Mouse (Mus musculus): ENCODE results near the gene Zfp609. TPM values are rescaled to one million over a fixed set of nuclear protein-coding genes. Genes with fewer than 3 reads are reported as not detected.

Gene Zfp609
- total RNA-seq, 2 experiments from 2014 or later = 50.7 to 53.7 TPM

- no peak for DNase-seq (ENCODE audit: low spot score in 2 of 2)
Measured at GRCm38 (mm10) chr9:65771011-65771664, 56.2 kb downstream of the Zfp609 start.

DNA sequence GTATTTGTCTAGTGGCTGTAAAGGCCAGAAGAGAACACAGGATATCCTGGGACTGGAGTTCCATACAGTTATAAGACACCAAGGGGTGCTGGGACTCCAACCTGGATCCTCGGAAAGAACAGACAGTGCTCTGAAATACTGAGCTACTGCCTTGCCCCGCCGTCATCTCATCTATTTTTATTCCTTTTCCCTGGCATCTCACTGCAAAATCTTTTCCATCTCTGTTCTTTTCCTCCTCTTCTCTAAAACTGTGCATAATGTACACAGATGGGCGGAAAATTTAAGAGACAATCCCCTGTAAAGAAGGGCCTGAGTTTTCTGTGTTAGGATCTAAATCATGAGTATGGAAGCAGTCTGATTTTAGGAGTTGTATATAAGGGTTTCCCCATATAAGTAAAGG is 64.6 kb downstream of the Zfp609 start:
- peak; percentile 15 to 22 for DNase-seq (ENCODE audit: low spot score in 2 of 2)

DNA sequence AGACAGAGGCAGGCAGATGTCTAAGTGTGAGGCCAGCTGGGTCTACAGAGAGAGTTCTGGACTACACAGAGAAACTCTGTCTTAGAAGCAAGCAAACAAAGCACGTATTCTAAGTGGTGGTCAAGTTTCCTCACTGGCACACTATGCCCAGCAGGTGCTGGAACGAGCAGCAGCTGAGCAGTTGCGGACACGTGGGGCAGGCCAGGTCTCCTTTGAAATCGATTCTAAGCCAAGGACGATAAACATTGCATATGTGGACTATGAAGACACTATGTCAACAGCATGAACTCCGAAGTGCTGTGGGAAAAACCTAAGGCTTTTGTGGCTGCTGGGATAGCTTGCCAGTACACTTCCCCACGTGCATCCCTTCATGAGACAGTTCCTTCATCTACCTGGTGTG is 67.4 kb downstream of the Zfp609 start:
- DNase-seq (ENCODE audit: low spot score in 2 of 2) = no peak

DNA sequence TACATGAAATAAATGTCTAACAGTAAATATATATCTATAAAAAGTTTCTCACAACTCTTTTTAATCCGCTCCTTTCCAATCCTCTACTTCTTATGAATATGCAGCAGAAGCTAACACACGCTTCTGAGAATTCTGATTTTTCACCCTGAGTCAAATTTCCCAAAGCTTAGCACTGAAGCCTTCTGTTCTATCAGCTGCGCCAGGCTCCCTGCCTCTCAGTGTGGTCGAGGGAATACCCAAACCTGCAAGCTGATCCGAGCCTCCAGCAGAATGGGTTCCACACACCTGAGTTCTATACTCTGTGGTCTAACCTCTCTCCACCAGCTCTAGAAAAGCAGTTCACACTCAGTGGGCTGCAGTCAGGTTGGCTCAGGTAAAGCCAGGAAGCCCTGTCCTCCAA is 68.1 kb downstream of the Zfp609 start:
- DNase-seq (ENCODE audit: low spot score in 2 of 2) = no peak

- no peak for DNase-seq (ENCODE audit: low spot score in 2 of 2)
Measured at GRCm38 (mm10) chr9:65757826-65758225, 69.5 kb downstream of the Zfp609 start.

- no peak for DNase-seq (ENCODE audit: low spot score in 2 of 2)
Measured at GRCm38 (mm10) chr9:65755673-65756375, 71.5 kb downstream of the Zfp609 start.

DNA sequence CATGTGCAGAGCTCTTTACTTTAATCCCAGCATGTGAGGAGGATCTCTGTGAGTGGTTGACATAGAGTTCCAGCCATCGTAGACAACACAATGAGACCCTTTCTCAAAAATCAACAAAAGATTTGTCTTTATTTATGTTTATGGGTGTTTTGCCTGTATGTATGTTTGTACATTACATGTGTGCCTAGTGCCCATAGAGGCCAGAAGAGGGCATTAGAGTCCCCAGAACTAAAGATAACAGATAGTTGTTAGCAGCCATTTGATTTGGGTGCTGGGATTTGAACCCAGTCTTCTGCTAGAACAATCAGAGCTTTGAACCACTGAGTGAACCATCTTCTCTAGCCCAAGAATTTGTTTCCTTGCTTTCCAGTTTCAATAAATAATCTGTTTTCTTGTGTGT is 72.2 kb downstream of the Zfp609 start:
- no peak for DNase-seq (ENCODE audit: low spot score in 2 of 2)

- DNase-seq (ENCODE audit: low spot score in 2 of 2) = no peak
Measured at GRCm38 (mm10) chr9:65752632-65753031, 74.7 kb downstream of the Zfp609 start.

DNA sequence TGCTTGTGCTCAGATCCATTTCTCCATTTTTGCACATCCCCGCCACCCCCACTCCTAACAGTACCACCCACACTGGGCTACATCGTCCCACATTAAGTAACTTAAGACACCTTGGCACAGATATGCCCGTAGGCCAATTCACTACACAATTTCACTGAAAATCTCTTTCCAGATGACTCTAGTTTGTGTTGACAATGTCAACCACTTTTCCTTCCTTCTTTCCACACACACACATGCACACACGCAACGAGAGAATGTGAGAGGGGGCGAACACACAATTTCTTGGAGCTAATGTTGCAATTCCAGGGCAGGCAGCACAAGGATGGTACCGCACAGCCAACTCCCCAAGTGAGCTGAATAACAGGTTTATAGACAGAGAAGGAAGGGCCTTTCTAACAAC is 75.5 kb downstream of the Zfp609 start:
- DNase-seq (ENCODE audit: low spot score in 2 of 2) = no peak

- DNase-seq (ENCODE audit: low spot score in 2 of 2) = no peak
Measured at GRCm38 (mm10) chr9:65748102-65748501, 79.3 kb downstream of the Zfp609 start.

GRCm38 (mm10) chr9:65746479-65746878 is 80.9 kb downstream of the Zfp609 start:
- DNase-seq (ENCODE audit: low spot score in 2 of 2) = no peak

GRCm38 (mm10) chr9:65745456-65745855 is 81.9 kb downstream of the Zfp609 start:
- DNase-seq (ENCODE audit: low spot score in 2 of 2) = no peak

- DNase-seq (ENCODE audit: low spot score in 2 of 2) = peak in 1 of 2 experiments; percentile 42
Measured at GRCm38 (mm10) chr9:65744171-65745082, 82.9 kb downstream of the Zfp609 start.

DNA sequence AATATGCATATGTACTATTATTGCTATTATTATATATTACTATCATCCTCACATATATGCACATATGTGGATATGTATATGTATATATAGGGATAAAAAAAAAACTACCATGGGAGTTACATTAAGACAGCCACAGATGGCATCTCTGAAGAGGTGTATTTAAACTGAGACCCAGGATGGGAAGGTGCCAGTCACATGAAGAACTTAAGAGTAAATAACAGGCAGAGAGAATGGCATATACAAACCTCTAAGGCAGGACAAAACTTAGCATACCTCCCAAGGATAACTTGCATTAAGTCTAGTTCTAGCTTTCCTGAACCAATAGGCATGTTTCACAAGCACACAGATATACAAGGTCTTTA is 83.6 kb downstream of the Zfp609 start:
- no peak for DNase-seq (ENCODE audit: low spot score in 2 of 2)

GRCm38 (mm10) chr9:65743322-65743721 is 84.0 kb downstream of the Zfp609 start:
- no peak for DNase-seq (ENCODE audit: low spot score in 2 of 2)

- DNase-seq (ENCODE audit: low spot score in 2 of 2) = no peak
Measured at GRCm38 (mm10) chr9:65742777-65743176, 84.6 kb downstream of the Zfp609 start.

DNA sequence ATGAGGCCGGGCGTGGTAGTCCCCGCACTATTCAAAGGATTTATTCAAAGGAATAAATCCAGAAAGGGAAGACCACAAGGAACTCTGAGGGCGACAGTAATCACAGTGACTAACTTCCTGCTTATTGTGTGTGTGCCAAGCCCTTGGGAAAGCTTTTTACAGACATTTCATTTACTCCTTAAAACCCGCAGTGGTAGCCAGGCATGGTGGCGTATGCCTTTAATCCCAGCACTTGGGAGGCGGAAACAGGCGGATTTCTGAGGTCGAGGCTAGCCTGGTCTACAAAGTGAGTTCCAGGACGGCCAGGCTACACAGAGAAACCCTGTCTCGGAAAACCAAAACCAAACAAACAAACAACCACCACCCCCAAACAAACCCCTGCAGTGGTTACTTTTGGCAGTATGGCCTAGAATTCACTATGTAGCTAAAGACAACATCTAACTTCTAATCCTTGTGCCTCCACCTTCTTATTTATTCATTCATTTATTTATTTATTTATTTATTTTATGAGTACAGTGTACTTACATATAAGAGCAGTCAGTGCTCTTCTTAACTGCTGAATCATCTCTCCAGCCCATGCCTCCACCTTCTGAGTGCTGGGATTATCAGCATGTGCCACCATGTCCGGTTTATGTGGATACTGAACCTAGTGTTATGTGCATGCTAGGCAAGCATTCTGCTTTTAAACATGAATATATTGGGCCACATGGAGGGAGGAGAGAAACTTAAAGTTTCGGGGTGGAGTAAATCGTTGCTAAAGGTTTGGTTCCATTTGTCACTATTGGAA is 86.1 kb downstream of the Zfp609 start:
- no peak for DNase-seq (ENCODE audit: low spot score in 2 of 2)

GRCm38 (mm10) chr9:65734931-65735330 is 92.4 kb downstream of the Zfp609 start:
- no peak for DNase-seq (ENCODE audit: low spot score in 2 of 2)

DNA sequence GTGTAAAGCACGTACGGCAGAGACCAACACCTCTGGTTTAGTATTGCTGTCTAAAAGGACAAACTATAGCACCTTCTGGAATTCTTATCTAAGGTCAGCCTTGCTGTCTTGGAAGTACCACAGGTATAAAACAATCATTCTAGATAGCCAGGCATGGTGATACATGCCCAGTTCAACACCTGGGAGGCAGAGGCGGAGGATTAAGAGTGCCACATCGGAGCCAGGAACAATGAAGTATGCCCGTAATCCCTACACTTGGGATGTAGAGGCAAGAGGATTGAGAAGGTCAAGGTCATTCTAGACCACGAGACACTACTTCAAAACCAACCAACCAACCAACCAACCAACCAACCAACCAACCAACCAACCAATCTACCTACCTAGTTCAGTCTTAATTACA is 98.8 kb downstream of the Zfp609 start:
- DNase-seq (ENCODE audit: low spot score in 2 of 2) = no peak

DNA sequence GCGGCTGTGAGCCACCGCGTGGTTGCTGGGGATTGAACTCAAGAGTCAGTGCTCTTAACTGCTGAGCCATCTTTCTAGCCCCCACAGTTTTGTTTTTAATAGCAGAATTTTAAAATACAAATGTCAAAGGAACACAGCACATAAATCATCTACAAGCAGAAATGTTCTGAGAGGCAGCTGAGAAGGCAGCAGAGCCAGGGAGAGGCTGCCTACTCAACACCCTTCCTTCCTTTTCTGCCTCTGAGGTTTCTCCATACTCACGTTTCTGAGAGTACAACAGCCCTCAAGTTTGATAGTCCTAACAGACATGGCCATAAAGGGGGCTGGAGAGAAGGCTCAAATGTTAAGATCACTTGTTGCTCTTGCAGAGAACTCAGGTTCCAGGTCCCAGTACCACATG is 99.9 kb downstream of the Zfp609 start:
- DNase-seq (ENCODE audit: low spot score in 2 of 2) = no peak

DNA sequence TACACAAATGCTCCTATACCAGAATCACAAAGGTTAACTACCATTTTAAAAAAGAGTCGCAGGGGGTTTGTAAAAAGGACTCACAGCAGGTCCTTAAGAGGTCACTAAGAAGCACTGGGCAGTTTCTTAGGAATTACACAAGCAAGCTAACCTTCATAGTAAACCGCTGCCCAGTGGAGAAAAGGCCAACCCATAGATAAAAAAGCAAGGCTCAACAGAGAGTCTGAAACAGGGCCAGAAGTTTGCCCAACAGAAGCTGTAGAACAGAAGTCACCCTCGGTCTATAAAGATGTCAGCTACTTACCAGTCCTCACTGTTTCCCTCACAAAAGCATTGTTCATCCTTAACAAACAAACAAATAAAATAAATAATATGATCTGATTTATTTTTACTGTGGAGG is 100.9 kb downstream of the Zfp609 start:
- DNase-seq (ENCODE audit: low spot score in 2 of 2) = no peak

Measured in left cerebral cortex, adult 18-20 months (tissue).